Mouse (Mus musculus): Measurements from ENCODE around the gene Prtn3. TPM values are rescaled to one million over a fixed set of nuclear protein-coding genes. Genes with fewer than 3 reads are reported as not detected.
A peak's percentile ranks its signal among the peaks of the same experiment; 100 is the strongest.

Gene Prtn3
- polyA plus RNA-seq, 1 experiment from 2014 or later, result 3.9 TPM

- H3K27ac ChIP-seq (ENCODE audit: low read depth, low read length), result peak overlapping the region; percentile 98
- H3K9me3 ChIP-seq (replicated peaks; ENCODE audit: control insufficient read depth, low read length), result no peaks in the 10 kb centered on the region
- peaks cover 52% of the 10 kb centered on the region for H3K4me1 ChIP-seq (ENCODE audit: control insufficient read depth, insufficient read depth, low read length)
- peaks cover 16% of the 10 kb centered on the region for H3K36me3 ChIP-seq (ENCODE audit: control insufficient read depth, insufficient read depth, low read length)
- no peaks in the 10 kb centered on the region for H3K27me3 ChIP-seq (ENCODE audit: control insufficient read depth, insufficient read depth, low read length)
- 17% methylated on average over 9 of the region's 9 CpGs for WGBS (ENCODE audit: insufficient replicate concordance)
- H3K9ac ChIP-seq (ENCODE audit: low read depth, low read length), result peak overlapping the region; percentile 64; the same call in 1 of the 2 replicates
- ATAC-seq (replicated peaks; ENCODE audit: insufficient number of reproducible peaks, low FRiP score, low TSS enrichment), result no peak
- H3K4me2 ChIP-seq, result peak overlapping the region; percentile 90
- H3K4me3 ChIP-seq (ENCODE audit: low read depth, low read length), result peak overlapping the region; percentile 98
Observed at GRCm38 (mm10) chr10:79928907-79929701, 54.8 kb downstream of the Prtn3 start.

- peak overlapping the region; percentile 90 for H3K4me2 ChIP-seq
Observed at GRCm38 (mm10) chr10:79929967-79930825, 55.9 kb downstream of the Prtn3 start.

GRCm38 (mm10) chr10:79930826-79931186 is 56.5 kb downstream of the Prtn3 start:
- Histone ChIP-seq H3K9me3 (replicated peaks; ENCODE audit: control insufficient read depth, low read length) (no peaks in the 10 kb centered on the region), H3K9ac (ENCODE audit: low read depth, low read length) (no peak overlapping the region), H3K4me3 (ENCODE audit: low read depth, low read length) (no peak overlapping the region), H3K36me3 (ENCODE audit: control insufficient read depth, insufficient read depth, low read length) (peaks cover 16% of the 10 kb centered on the region), H3K27me3 (ENCODE audit: control insufficient read depth, insufficient read depth, low read length) (no peaks in the 10 kb centered on the region), H3K4me1 (ENCODE audit: control insufficient read depth, insufficient read depth, low read length) (peaks cover 58% of the 10 kb centered on the region), H3K27ac (ENCODE audit: low read depth, low read length) (no peak overlapping the region), H3K4me2 (no peak overlapping the region)
- WGBS (ENCODE audit: insufficient replicate concordance), result 89% methylated on average over 16 of the region's 16 CpGs
- no peak for ATAC-seq (replicated peaks; ENCODE audit: insufficient number of reproducible peaks, low FRiP score, low TSS enrichment)

More at GRCm38 (mm10) chr10:79929967-79930825, 55.9 kb downstream of the Prtn3 start:
- Histone ChIP-seq H3K4me1 (ENCODE audit: control insufficient read depth, insufficient read depth, low read length) (peaks cover 60% of the 10 kb centered on the region), H3K27me3 (ENCODE audit: control insufficient read depth, insufficient read depth, low read length) (no peaks in the 10 kb centered on the region), H3K9me3 (replicated peaks; ENCODE audit: control insufficient read depth, low read length) (no peaks in the 10 kb centered on the region), H3K27ac (ENCODE audit: low read depth, low read length) (no peak overlapping the region), H3K36me3 (ENCODE audit: control insufficient read depth, insufficient read depth, low read length) (peaks cover 16% of the 10 kb centered on the region), H3K9ac (ENCODE audit: low read depth, low read length) (0 out of 2 replicates have a peak overlapping the region, but pooled peaks have one; percentile 64), H3K4me3 (ENCODE audit: low read depth, low read length) (no peak overlapping the region)
- 90% methylated on average over 18 of the region's 18 CpGs for WGBS (ENCODE audit: insufficient replicate concordance)
- ATAC-seq (replicated peaks; ENCODE audit: insufficient number of reproducible peaks, low FRiP score, low TSS enrichment), result no peak

GRCm38 (mm10) chr10:79931797-79932196 is 57.5 kb downstream of the Prtn3 start:
- Histone ChIP-seq H3K27ac (ENCODE audit: low read depth, low read length) (no peak overlapping the region), H3K9me3 (replicated peaks; ENCODE audit: control insufficient read depth, low read length) (no peaks in the 10 kb centered on the region), H3K9ac (ENCODE audit: low read depth, low read length) (peak overlapping the region; percentile 52; the same call in 1 of the 2 replicates), H3K4me2 (no peak overlapping the region), H3K4me1 (ENCODE audit: control insufficient read depth, insufficient read depth, low read length) (peaks cover 62% of the 10 kb centered on the region), H3K36me3 (ENCODE audit: control insufficient read depth, insufficient read depth, low read length) (peaks cover 16% of the 10 kb centered on the region), H3K4me3 (ENCODE audit: low read depth, low read length) (no peak overlapping the region), H3K27me3 (ENCODE audit: control insufficient read depth, insufficient read depth, low read length) (no peaks in the 10 kb centered on the region)
- ATAC-seq (replicated peaks; ENCODE audit: insufficient number of reproducible peaks, low FRiP score, low TSS enrichment), result no peak
- WGBS (ENCODE audit: insufficient replicate concordance), result 80% methylated on average over 9 of the region's 9 CpGs

GRCm38 (mm10) chr10:79932736-79933135 is 58.5 kb downstream of the Prtn3 start:
- H3K27me3 ChIP-seq (ENCODE audit: control insufficient read depth, insufficient read depth, low read length), result no peaks in the 10 kb centered on the region
- 0 out of 2 replicates have a peak overlapping the region, but pooled peaks have one; percentile 15 for H3K4me3 ChIP-seq (ENCODE audit: low read depth, low read length)

More at GRCm38 (mm10) chr10:79932736-79933135, 58.5 kb downstream of the Prtn3 start:
- Histone ChIP-seq H3K9me3 (replicated peaks; ENCODE audit: control insufficient read depth, low read length) (no peaks in the 10 kb centered on the region), H3K9ac (ENCODE audit: low read depth, low read length) (peak overlapping the region; percentile 52; the same call in 1 of the 2 replicates), H3K4me1 (ENCODE audit: control insufficient read depth, insufficient read depth, low read length) (peaks cover 71% of the 10 kb centered on the region), H3K36me3 (ENCODE audit: control insufficient read depth, insufficient read depth, low read length) (peaks cover 19% of the 10 kb centered on the region), H3K4me2 (peak overlapping the region; percentile 35), H3K27ac (ENCODE audit: low read depth, low read length) (peak overlapping the region; percentile 71)
- WGBS (ENCODE audit: insufficient replicate concordance), result 12% methylated on average over 8 of the region's 8 CpGs
- ATAC-seq (replicated peaks; ENCODE audit: insufficient number of reproducible peaks, low FRiP score, low TSS enrichment), result no peak

Small RNAs within 50 kb of the gene (microRNA-seq; reads per million reads assigned to microRNA genes)
- gene Mir6910 (ENCODE audit: borderline number of aligned reads), result 0.75 reads per million, percentile 6 among the genes with 10 or more reads in this experiment

Other genes with a start within 250 kb of the Prtn3 start
- 1.3 and 2.6 TPM in 2 replicates for gene Shc2, start 236.6 kb upstream of the Prtn3 start, polyA plus RNA-seq (2014; fragmentation: Nextera tagmentation; extraction: Ambion mirVana)
- gene Odf3l2, start 228.7 kb upstream of the Prtn3 start, polyA plus RNA-seq (2014; fragmentation: Nextera tagmentation; extraction: Ambion mirVana), result not detected in 2 replicates
- 1.1 and 1.5 TPM in 2 replicates for gene Madcam1, start 209.9 kb upstream of the Prtn3 start, polyA plus RNA-seq (2014; fragmentation: Nextera tagmentation; extraction: Ambion mirVana)
- gene Tpgs1, start 205.1 kb upstream of the Prtn3 start, polyA plus RNA-seq (2014; fragmentation: Nextera tagmentation; extraction: Ambion mirVana), result 47.4 and 48.6 TPM in 2 replicates
- gene Cdc34, start 192.3 kb upstream of the Prtn3 start, polyA plus RNA-seq (2014; fragmentation: Nextera tagmentation; extraction: Ambion mirVana), result 159 and 164 TPM in 2 replicates
- 0.40 and 1.0 TPM in 2 replicates for gene Gzmm, start 185.5 kb upstream of the Prtn3 start, polyA plus RNA-seq (2014; fragmentation: Nextera tagmentation; extraction: Ambion mirVana)
- 1,233 and 1,252 TPM in 2 replicates for gene Bsg, start 170.0 kb upstream of the Prtn3 start, polyA plus RNA-seq (2014; fragmentation: Nextera tagmentation; extraction: Ambion mirVana)
- gene Hcn2, start 157.8 kb upstream of the Prtn3 start, polyA plus RNA-seq (2014; fragmentation: Nextera tagmentation; extraction: Ambion mirVana), result 0.13 and 0.14 TPM in 2 replicates
- 22.7 and 23.6 TPM in 2 replicates for gene Polrmt, start 127.9 kb upstream of the Prtn3 start, polyA plus RNA-seq (2014; fragmentation: Nextera tagmentation; extraction: Ambion mirVana)
- gene Fgf22, start 119.4 kb upstream of the Prtn3 start, polyA plus RNA-seq (2014; fragmentation: Nextera tagmentation; extraction: Ambion mirVana), result 0.26 TPM in 1 of 2 replicates, not detected in the other
- 63.1 and 69.0 TPM in 2 replicates for gene Rnf126, start 107.5 kb upstream of the Prtn3 start, polyA plus RNA-seq (2014; fragmentation: Nextera tagmentation; extraction: Ambion mirVana)
- gene Fstl3, start 97.2 kb upstream of the Prtn3 start, polyA plus RNA-seq (2014; fragmentation: Nextera tagmentation; extraction: Ambion mirVana), result 11.4 TPM in 2 replicates
- gene Prss57, start 83.5 kb upstream of the Prtn3 start, polyA plus RNA-seq (2014; fragmentation: Nextera tagmentation; extraction: Ambion mirVana), result not detected in 2 replicates
- gene Palm, start 80.9 kb upstream of the Prtn3 start, polyA plus RNA-seq (2014; fragmentation: Nextera tagmentation; extraction: Ambion mirVana), result 66.6 and 70.1 TPM in 2 replicates
- gene Misp, start 53.5 kb upstream of the Prtn3 start, polyA plus RNA-seq (2014; fragmentation: Nextera tagmentation; extraction: Ambion mirVana), result 0.63 and 0.89 TPM in 2 replicates
- gene Ptbp1, start 20.0 kb upstream of the Prtn3 start, polyA plus RNA-seq (2014; fragmentation: Nextera tagmentation; extraction: Ambion mirVana), result 112 TPM in 2 replicates
- gene Plppr3, start 158 bp downstream of the Prtn3 start, polyA plus RNA-seq (2014; fragmentation: Nextera tagmentation; extraction: Ambion mirVana), result 14.1 and 14.3 TPM in 2 replicates
- 0.31 and 0.49 TPM in 2 replicates for gene Elane, start 11.8 kb downstream of the Prtn3 start, polyA plus RNA-seq (2014; fragmentation: Nextera tagmentation; extraction: Ambion mirVana)
- gene Cfd, start 16.4 kb downstream of the Prtn3 start, polyA plus RNA-seq (2014; fragmentation: Nextera tagmentation; extraction: Ambion mirVana), result not detected in 2 replicates
- 30.9 and 32.0 TPM in 2 replicates for gene Med16, start 34.4 kb downstream of the Prtn3 start, polyA plus RNA-seq (2014; fragmentation: Nextera tagmentation; extraction: Ambion mirVana)
- gene Gm26602, start 36.4 kb downstream of the Prtn3 start, polyA plus RNA-seq (2014; fragmentation: Nextera tagmentation; extraction: Ambion mirVana), result 8.1 TPM in 1 of 2 replicates, not detected in the other
- gene Kiss1r, start 42.5 kb downstream of the Prtn3 start, polyA plus RNA-seq (2014; fragmentation: Nextera tagmentation; extraction: Ambion mirVana), result 0.15 and 0.31 TPM in 2 replicates
- 87.6 and 89.2 TPM in 2 replicates for gene R3hdm4, start 46.7 kb downstream of the Prtn3 start, polyA plus RNA-seq (2014; fragmentation: Nextera tagmentation; extraction: Ambion mirVana)
- 4.3 and 12.7 TPM in 2 replicates for gene Arid3a, start 52.6 kb downstream of the Prtn3 start, polyA plus RNA-seq (2014; fragmentation: Nextera tagmentation; extraction: Ambion mirVana)
- 89.8 and 97.6 TPM in 2 replicates for gene Wdr18, start 85.7 kb downstream of the Prtn3 start, polyA plus RNA-seq (2014; fragmentation: Nextera tagmentation; extraction: Ambion mirVana)
- 0.19 and 0.20 TPM in 2 replicates for gene Grin3b, start 96.2 kb downstream of the Prtn3 start, polyA plus RNA-seq (2014; fragmentation: Nextera tagmentation; extraction: Ambion mirVana)
- 12.8 and 15.6 TPM in 2 replicates for gene Tmem259, start 109.9 kb downstream of the Prtn3 start, polyA plus RNA-seq (2014; fragmentation: Nextera tagmentation; extraction: Ambion mirVana)
- gene Cnn2, start 114.1 kb downstream of the Prtn3 start, polyA plus RNA-seq (2014; fragmentation: Nextera tagmentation; extraction: Ambion mirVana), result 405 and 420 TPM in 2 replicates
- 2.1 and 2.8 TPM in 2 replicates for gene Abca7, start 122.0 kb downstream of the Prtn3 start, polyA plus RNA-seq (2014; fragmentation: Nextera tagmentation; extraction: Ambion mirVana)
- 6.2 and 7.5 TPM in 2 replicates for gene Arhgap45, start 142.2 kb downstream of the Prtn3 start, polyA plus RNA-seq (2014; fragmentation: Nextera tagmentation; extraction: Ambion mirVana)
- gene Polr2e, start 165.3 kb downstream of the Prtn3 start, polyA plus RNA-seq (2014; fragmentation: Nextera tagmentation; extraction: Ambion mirVana), result 160 and 182 TPM in 2 replicates
- gene Gpx4, start 172.7 kb downstream of the Prtn3 start, polyA plus RNA-seq (2014; fragmentation: Nextera tagmentation; extraction: Ambion mirVana), result 711 and 729 TPM in 2 replicates
- gene Sbno2, start 231.1 kb downstream of the Prtn3 start, polyA plus RNA-seq (2014; fragmentation: Nextera tagmentation; extraction: Ambion mirVana), result 8.4 and 9.6 TPM in 2 replicates
- gene Stk11, start 241.3 kb downstream of the Prtn3 start, polyA plus RNA-seq (2014; fragmentation: Nextera tagmentation; extraction: Ambion mirVana), result 16.5 and 20.0 TPM in 2 replicates

Data from heart, embryonic 11.5 days (tissue).